Mouse (Mus musculus): ENCODE data around the gene Rabgap1l.
"Not testable (repeated sequence)": the region's sequence is repeated elsewhere in the genome, so short reads cannot be mapped to it uniquely, and the experiment has no call there.

Gene Rabgap1l

DNA sequence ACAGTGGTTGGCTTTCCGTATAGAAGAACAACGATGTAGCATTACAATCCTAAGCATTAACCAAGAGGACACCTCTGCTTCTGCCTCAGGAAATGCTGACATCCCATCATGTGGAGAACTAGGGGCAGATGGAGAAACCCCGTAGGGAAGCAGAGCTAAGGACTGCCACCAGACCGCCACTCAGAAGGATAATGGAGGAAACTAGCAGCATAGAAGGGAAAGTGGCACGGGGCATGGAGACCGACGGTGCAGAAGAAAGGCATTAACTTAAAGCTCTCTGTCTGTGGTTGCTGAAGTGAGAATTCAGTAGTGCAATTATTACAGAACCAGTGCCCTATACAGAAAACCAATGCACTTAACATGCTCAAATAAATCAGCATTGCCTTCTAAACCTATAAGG, 308.0 kb downstream of the Rabgap1l start:
- no peak for DNase-seq (ENCODE audit: low spot score)

GRCm38 (mm10) chr1:160481643-160482042, 311.4 kb downstream of the Rabgap1l start:
- DNase-seq (ENCODE audit: low spot score), result no peak

DNA sequence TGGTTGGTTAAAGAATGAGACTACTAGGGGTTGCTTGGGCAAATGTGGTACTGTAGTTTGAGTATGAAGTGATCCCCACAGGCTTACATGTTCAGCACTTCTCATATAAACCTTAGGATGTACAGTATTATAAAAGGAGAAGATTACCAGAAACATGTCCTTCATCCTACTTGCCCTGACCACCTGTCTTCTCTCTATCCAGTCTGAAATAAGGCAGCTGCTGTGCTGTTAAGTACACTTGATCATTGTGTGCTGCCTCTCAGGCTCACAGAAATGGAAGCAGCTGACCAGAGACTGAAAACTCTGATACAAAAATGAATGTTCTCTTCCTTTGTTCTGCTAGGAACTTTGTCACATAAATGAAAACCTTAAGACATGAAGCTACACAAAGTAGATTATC, 325.6 kb downstream of the Rabgap1l start:
- no peak for DNase-seq (ENCODE audit: low spot score)

DNA sequence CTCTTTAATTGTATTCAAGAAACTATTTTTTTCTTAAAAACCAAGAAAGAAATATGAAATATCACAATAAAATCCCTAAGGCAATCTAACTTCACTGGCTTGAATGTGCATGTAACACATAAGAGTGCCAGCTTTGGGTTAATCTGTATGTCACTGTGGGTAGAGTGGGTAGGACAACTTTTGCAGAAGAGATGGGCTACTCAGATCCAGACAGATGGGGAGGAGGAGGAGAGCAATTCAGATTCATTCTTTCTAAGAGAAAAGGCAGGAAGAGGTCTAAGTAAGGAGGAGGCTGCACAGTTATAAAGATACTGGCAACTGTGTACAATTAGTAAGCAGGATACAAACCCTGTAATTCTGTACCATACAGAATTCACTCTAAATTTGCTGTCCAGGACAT, 327.8 kb downstream of the Rabgap1l start:
- no peak for DNase-seq (ENCODE audit: low spot score)

GRCm38 (mm10) chr1:160464148-160464547, 328.9 kb downstream of the Rabgap1l start:
- no peak for DNase-seq (ENCODE audit: low spot score)

- DNase-seq (ENCODE audit: low spot score), result no peak
Measured at GRCm38 (mm10) chr1:160460346-160460745, 332.7 kb downstream of the Rabgap1l start.

DNA sequence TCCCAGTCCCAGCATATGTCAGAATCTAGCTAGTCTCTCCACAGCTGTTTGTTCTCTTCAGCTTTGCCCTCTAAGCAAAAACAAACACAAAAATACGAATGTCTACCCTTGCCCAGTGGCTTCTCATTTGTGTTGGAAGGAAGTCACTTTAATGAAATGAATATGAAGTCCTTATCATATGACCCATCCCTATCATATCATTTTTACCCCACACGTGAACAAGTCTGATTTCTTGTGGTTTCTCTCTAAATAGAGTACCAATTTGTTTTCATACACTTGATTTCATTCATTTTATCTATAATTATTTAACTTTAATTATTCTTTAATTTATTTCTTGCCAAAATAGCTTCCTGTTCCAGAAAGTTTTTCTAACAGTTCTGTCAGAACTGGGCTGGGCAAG, 341.3 kb downstream of the Rabgap1l start:
- no peak for DNase-seq (ENCODE audit: low spot score)

- no peak for DNase-seq (ENCODE audit: low spot score)
Measured at GRCm38 (mm10) chr1:160448681-160449080, 344.3 kb downstream of the Rabgap1l start.

GRCm38 (mm10) chr1:160446823-160447222, 346.2 kb downstream of the Rabgap1l start:
- no peak for DNase-seq (ENCODE audit: low spot score)

- no peak for DNase-seq (ENCODE audit: low spot score)
Measured at GRCm38 (mm10) chr1:160443506-160443905, 349.5 kb downstream of the Rabgap1l start.

GRCm38 (mm10) chr1:160441679-160442078, 351.3 kb downstream of the Rabgap1l start:
- DNase-seq (ENCODE audit: low spot score), result no peak

DNA sequence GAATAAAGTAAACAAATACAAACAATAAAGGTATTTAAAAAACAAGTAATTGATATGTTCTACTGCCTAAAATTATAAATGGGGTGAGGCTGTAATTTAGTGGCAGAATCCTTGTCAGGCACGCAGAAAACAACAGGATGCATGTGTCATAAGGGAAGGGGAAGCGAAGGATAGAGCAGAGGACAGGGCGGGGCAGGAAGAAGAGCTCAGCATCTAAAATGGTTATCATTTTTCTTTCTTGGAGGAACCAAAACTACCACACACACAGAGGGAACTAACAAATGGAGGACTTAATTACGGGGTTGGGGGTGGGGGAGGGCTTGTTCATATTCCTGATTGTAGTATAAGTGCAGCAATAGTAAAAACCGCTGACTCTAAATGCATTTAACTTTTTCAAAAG, 351.9 kb downstream of the Rabgap1l start:
- no peak for DNase-seq (ENCODE audit: low spot score)

GRCm38 (mm10) chr1:160438820-160439219, 354.2 kb downstream of the Rabgap1l start:
- DNase-seq (ENCODE audit: low spot score), result no peak

- DNase-seq (ENCODE audit: low spot score), result no peak
Measured at GRCm38 (mm10) chr1:160417196-160417854, 375.7 kb downstream of the Rabgap1l start.

DNA sequence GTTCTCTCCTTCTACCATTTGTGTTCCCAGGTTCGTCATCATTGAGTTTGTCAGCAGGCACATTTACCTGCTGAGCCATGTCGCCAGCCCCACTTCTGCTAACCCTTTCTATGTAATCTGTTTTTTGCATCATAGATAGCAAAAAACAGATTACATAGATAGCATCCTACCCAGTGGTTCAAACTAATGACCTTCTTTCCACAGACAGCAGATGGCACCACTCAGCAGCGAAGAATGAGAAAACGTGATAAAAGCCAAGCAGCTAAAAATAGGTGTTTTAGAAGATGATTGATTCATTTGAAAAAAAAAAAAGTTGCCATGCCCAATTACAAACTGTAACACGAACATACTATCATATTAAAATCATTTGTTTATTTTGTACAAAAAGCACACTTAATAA, 382.2 kb downstream of the Rabgap1l start:
- DNase-seq (ENCODE audit: low spot score), result peak; percentile 31

- not testable (repeated sequence) for DNase-seq (ENCODE audit: low spot score)
Measured at GRCm38 (mm10) chr1:160409689-160410088, 383.3 kb downstream of the Rabgap1l start.

GRCm38 (mm10) chr1:160409123-160409522, 383.9 kb downstream of the Rabgap1l start:
- DNase-seq (ENCODE audit: low spot score), result no peak

DNA sequence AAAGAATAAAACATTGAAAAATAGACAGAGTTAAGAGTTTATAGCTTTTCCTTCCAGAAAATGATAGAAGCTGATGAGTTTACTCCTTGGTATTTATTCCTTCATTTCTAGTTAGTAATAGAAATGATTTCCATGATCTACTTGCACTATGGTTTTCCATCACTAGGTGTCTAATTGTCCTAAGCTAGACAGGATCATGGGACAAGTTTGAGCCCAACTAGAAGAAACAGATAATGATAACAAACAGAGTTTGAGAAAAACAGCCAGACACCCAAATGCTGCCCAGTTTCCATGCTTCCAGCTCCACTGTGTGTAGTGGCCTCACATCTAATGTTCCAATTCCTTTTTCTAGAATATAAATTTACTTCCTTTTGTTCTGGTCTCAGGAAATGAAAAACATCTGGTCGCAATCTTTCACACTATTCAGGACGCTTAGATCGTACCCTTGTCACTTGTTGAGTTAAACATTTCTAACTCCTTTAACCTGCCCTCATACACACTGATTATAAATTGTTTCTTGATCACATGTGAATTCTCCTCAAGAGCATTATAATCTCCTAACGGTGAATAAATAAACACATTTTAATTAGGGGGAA, 384.6 kb downstream of the Rabgap1l start:
- DNase-seq (ENCODE audit: low spot score), result no peak

DNA sequence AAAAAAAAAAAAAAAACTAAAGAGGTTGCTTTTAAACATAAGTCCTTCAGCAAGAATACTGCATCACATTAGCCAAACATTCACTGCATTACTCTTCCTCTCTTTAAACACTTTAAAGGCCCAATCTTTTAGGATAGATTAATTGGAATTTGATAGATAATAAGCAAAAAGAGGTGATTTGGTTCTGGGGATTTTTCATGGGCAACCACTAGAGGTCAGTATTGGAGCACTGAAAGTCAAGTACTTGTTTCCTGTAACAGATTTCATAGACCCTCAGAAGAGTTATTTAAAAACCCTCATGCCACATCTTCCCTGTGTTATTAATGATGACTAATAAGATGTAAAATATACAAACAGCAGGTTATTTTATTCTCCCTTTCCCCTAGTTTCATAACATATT, 393.6 kb downstream of the Rabgap1l start:
- peak; percentile 56 for DNase-seq (ENCODE audit: low spot score)

DNA sequence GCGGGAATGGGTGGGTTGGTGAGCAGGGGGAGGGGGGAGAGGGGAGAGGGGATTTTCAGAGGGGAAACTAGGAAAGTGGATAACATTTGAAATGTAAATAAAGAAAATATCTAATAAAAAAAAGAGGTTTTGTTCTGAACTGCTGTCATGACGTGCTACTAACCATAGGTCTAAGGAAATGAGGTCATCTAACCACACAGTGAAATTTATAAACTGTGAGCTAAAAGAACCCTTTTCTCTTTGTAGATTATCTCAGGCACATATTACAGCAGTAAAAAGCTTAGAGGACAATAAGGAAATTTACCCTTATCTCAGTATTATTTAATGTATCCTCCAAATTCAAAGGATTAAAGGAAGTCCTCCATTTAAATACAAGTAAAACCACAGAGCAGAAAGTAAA, 396.0 kb downstream of the Rabgap1l start:
- no peak for DNase-seq (ENCODE audit: low spot score)

DNA sequence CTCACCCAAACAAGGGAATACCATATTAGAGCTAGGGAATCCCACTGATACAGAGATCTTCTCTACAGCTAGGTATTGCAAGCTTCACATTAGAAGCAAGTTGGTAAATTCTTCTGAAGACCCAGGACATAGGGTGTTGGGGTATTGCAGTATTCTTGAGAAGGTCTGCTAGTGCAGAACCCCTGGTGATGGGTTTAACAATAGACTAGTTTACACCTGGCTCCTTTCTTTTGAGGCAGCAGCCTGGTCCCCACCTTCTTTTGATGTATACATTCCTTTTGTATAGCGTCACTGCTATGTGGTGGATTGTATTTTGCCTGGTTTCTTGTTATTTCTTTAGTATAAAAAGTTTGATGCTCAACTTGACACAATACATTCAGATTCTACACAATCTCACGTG, 405.6 kb downstream of the Rabgap1l start:
- no peak for DNase-seq (ENCODE audit: low spot score)

GRCm38 (mm10) chr1:160378367-160378766, 414.6 kb downstream of the Rabgap1l start:
- DNase-seq (ENCODE audit: low spot score), result no peak

DNA sequence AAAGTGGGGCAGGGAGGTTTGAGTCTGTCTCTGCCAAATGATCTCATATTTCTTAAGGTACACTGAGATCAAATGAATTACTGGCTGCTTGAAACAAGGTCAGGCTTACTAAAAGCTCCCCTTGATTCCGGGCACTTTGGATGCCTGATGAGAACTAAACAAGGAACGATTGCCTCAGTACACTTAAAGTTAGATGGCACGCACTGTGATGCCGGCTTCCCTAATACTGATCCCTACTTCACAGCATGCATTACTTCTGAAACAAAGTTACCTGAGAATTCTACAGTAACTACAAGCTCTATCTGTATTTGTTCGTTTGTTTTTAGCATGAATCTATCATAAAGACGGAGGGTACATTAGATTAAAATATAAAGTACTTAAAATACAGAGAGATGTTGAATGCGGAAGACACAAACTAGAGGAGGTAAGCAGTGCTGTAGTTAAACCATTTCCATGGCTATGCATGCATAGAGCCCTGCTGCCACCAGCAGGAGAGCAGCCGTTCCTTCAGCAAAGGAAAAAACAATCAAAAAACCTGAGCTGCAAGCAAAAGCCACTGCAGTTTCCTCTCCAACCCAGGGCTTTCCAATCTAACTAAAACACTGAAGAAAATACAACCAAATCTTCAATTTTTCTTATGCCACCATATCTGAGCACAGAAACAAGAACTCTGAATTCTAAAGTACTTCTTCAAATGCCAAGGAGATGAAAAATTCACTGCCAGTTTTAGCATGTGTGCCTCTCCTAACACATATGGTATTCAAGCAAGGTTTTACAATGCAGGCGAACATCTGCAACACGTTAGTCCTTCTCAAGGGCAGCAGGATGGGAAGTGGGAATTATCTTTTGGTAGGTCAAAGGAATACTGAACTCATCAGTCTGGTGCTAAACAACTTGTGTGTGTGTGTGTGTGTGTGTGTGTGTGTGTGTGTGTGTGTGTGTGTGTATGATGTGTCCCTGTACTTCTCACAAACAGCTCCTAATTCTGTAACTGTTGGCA, 415.4 kb downstream of the Rabgap1l start:
- peak; percentile 38 for DNase-seq (ENCODE audit: low spot score)

Measured in layer of hippocampus, adult 9-10 months (tissue).